ENCODE assay signal across 18 mouse cellular contexts in the genomic region with DNA sequence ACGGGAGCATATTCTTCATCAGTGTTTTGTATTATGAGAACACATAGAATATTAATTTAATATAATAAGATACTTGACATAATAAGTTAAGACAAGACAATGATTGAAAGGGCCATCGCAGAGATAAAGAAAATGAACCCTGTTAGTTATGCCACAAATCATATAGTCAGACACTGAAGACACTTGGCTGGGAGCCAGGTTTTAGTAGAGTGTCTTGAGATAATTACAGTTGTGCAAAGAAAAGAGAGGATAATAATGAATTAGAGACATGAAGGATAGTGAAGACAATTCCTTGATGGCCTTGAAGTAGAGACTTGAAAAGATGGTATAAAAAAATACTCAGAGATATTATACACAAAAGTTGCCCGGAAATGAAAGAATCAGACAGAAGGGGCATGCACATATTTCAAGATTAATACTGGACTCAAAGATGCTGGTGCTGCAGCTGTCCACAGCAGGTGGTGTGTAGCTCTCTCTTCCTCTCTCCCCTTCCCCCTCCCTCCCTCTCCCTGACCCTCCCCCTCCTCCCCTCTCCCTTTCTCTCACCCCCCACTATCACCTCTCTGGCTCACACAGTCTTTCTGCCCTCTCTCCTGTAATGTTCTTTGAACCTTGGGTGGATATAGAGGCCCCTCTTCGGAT. TPM values are rescaled to one million over a fixed set of nuclear protein-coding genes. Genes with fewer than 3 reads are reported as not detected.
DNase-seq lines count a peak whose midpoint lies in the region; ATAC-seq and TF ChIP-seq lines count a peak whose summit lies in the region.
"Had no signal": no experiment of that assay in that cellular context is flagged by ENCODE, and none has a peak within 500 bp of the region (broad histone marks: within the 10 kb centered on the region; RNA-seq: fewer than 3 reads in every experiment).

No protein-coding gene starts in this region.

- H3K79me2 ChIP-seq in myocyte (ENCODE audit: control insufficient read depth, insufficient read depth): no peaks in the 10 kb centered on the region

- no peak for ATAC-seq in heart, embryonic 13.5 days (ENCODE audit: extremely low read depth, insufficient number of reproducible peaks, low FRiP score, low TSS enrichment)
- ATAC-seq in midbrain, embryonic 13.5 days: no peak
- no peak for ATAC-seq in midbrain, embryonic 11.5 days (ENCODE audit: low FRiP score)
- ATAC-seq in forebrain, embryonic 16.5 days: 0 out of 2 replicates have a peak, but pooled peaks have one; percentile 36

- intact Hi-C loops in heart, postnatal 36 days (cut with DNase I): no loop called here

- H3K27me3 ChIP-seq in heart, embryonic 13.5 days (replicated peaks): no peaks in the 10 kb centered on the region
- no peaks in the 10 kb centered on the region for H3K27me3 ChIP-seq in midbrain, embryonic 13.5 days
- no peaks in the 10 kb centered on the region for H3K27me3 ChIP-seq in midbrain, embryonic 11.5 days (ENCODE audit: control insufficient read depth, insufficient read depth, low read length)
- no peaks in the 10 kb centered on the region for H3K27me3 ChIP-seq in forebrain, embryonic 16.5 days (replicated peaks; ENCODE audit: control insufficient read depth, insufficient read depth, low read length)
- no peaks in the 10 kb centered on the region for H3K27me3 ChIP-seq in myocyte (ENCODE audit: control insufficient read depth, insufficient read depth, insufficient read length)
- H3K27me3 ChIP-seq: liver, embryonic 13.5 days; megakaryocyte, embryonic 14.5 days had no signal

- H3K9me3 ChIP-seq in heart, embryonic 13.5 days: no peaks in the 10 kb centered on the region
- no peaks in the 10 kb centered on the region for H3K9me3 ChIP-seq in midbrain, embryonic 13.5 days
- H3K9me3 ChIP-seq in midbrain, embryonic 11.5 days (ENCODE audit: control insufficient read depth, low read length): no peaks in the 10 kb centered on the region
- H3K9me3 ChIP-seq in forebrain, embryonic 16.5 days (ENCODE audit: control insufficient read depth, low read length): no peaks in the 10 kb centered on the region
- H3K9me3 ChIP-seq: G1E; liver, embryonic 13.5 days; megakaryocyte, embryonic 14.5 days had no signal

- H3K4me1 ChIP-seq in heart, embryonic 13.5 days: peaks cover 15% of the 10 kb centered on the region; the same call in 1 of the 2 replicates
- peaks cover 12% of the 10 kb centered on the region; the same call in 1 of the 2 replicates for H3K4me1 ChIP-seq in midbrain, embryonic 13.5 days (replicated peaks)
- no peaks in the 10 kb centered on the region for H3K4me1 ChIP-seq in midbrain, embryonic 11.5 days (ENCODE audit: control insufficient read depth, insufficient read depth, low read length)
- H3K4me1 ChIP-seq in forebrain, embryonic 16.5 days (replicated peaks; ENCODE audit: control insufficient read depth, insufficient read depth, low read length): no peaks in the 10 kb centered on the region
- H3K4me1 ChIP-seq: liver, embryonic 13.5 days; megakaryocyte, embryonic 14.5 days had no signal

- H3K36me3 ChIP-seq in heart, embryonic 13.5 days: no peaks in the 10 kb centered on the region
- H3K36me3 ChIP-seq in midbrain, embryonic 13.5 days: no peaks in the 10 kb centered on the region
- H3K36me3 ChIP-seq in midbrain, embryonic 11.5 days (ENCODE audit: control insufficient read depth, insufficient read depth, low read length): no peaks in the 10 kb centered on the region
- H3K36me3 ChIP-seq in forebrain, embryonic 16.5 days (ENCODE audit: control insufficient read depth, insufficient read depth): no peaks in the 10 kb centered on the region
- no peaks in the 10 kb centered on the region for H3K36me3 ChIP-seq in myocyte (ENCODE audit: control insufficient read depth, insufficient read depth)
- H3K36me3 ChIP-seq: G1E; liver, embryonic 13.5 days had no signal

- H3K9ac ChIP-seq in heart, embryonic 13.5 days: no peak overlapping the region
- H3K9ac ChIP-seq in midbrain, embryonic 13.5 days (replicated peaks): no peak overlapping the region
- no peak overlapping the region for H3K9ac ChIP-seq in midbrain, embryonic 11.5 days (ENCODE audit: low read length)
- no peak overlapping the region for H3K9ac ChIP-seq in forebrain, embryonic 16.5 days (replicated peaks; ENCODE audit: low read depth, low read length)
- H3K9ac ChIP-seq: liver, embryonic 13.5 days had no signal

- H3K4me3 ChIP-seq in heart, embryonic 13.5 days: no peak overlapping the region
- H3K4me3 ChIP-seq in midbrain, embryonic 13.5 days (replicated peaks): no peak overlapping the region
- H3K4me3 ChIP-seq in midbrain, embryonic 11.5 days (ENCODE audit: low read depth, low read length): no peak overlapping the region
- no peak overlapping the region for H3K4me3 ChIP-seq in forebrain, embryonic 16.5 days (replicated peaks; ENCODE audit: low read length)
- no peak overlapping the region for H3K4me3 ChIP-seq in myocyte
- H3K4me3 ChIP-seq: liver, embryonic 13.5 days; megakaryocyte, embryonic 14.5 days had no signal

- H3K4me2 ChIP-seq in heart, embryonic 13.5 days: no peak overlapping the region
- H3K4me2 ChIP-seq in midbrain, embryonic 13.5 days (replicated peaks): no peak overlapping the region
- no peak overlapping the region for H3K4me2 ChIP-seq in midbrain, embryonic 11.5 days
- no peak overlapping the region for H3K4me2 ChIP-seq in forebrain, embryonic 16.5 days (ENCODE audit: low read length)
- peak overlapping the region; percentile 44 for H3K4me2 ChIP-seq in myocyte (ENCODE audit: low read depth)
- H3K4me2 ChIP-seq: liver, embryonic 13.5 days had no signal

- DNase-seq in heart, postnatal 36 days: no peak
- no peak for DNase-seq in midbrain, embryonic 11.5 days (ENCODE audit: low spot score, missing footprints)
- DNase-seq in frontal cortex, adult 2 months (ENCODE audit: extremely low spot score in 1 of 2, low spot score in 1 of 2): no peak
- no peak for DNase-seq in liver
- DNase-seq: adrenal gland, adult 8-10 months; gastrocnemius, postnatal 25 days; heart, postnatal 14 days; kidney, adult 2 months; kidney, postnatal 4 days; layer of hippocampus, postnatal 36 days; liver, embryonic 13.5 days; lung, postnatal 10 days had no signal

- no peak overlapping the region for H3ac ChIP-seq in myocyte (ENCODE audit: control insufficient read depth, insufficient read length)

- 63% methylated on average over 4 of the region's 4 CpGs for WGBS in heart, embryonic 13.5 days
- 51% methylated on average over 4 of the region's 4 CpGs for WGBS in midbrain, embryonic 13.5 days
- 73% methylated on average over 4 of the region's 4 CpGs for WGBS in midbrain, embryonic 11.5 days
- WGBS in forebrain, embryonic 16.5 days: 32% methylated on average over 4 of the region's 4 CpGs

- 0 out of 2 replicates have a peak overlapping the region, but pooled peaks have one; percentile 8 for H3K27ac ChIP-seq in heart, embryonic 13.5 days (replicated peaks)
- H3K27ac ChIP-seq in midbrain, embryonic 13.5 days: peak overlapping the region; percentile 44; the same call in 1 of the 2 replicates
- H3K27ac ChIP-seq in midbrain, embryonic 11.5 days (ENCODE audit: low read depth, low read length): no peak overlapping the region
- no peak overlapping the region; the same call in 1 of the 2 replicates for H3K27ac ChIP-seq in forebrain, embryonic 16.5 days (ENCODE audit: low read length)
- H3K27ac ChIP-seq: liver, embryonic 13.5 days had no signal

- no peak for TF ChIP-seq POLR2A in myocyte (IDR thresholded peaks at IDR 0.05; ENCODE audit: insufficient read length, low read depth)

TF ChIP-seq in myocyte, 11 proteins besides CTCF, POLR2A, EP300 and RAD21:
- TF ChIP-seq MAX (IDR thresholded peaks at IDR 0.05; ENCODE audit: low read depth) (no peak), MYOD1 (IDR thresholded peaks at IDR 0.05; ENCODE audit: control insufficient read depth in 1 of 3, insufficient read length in 2 of 3, low read depth in 2 of 3) (peak; percentile 63 to 97 (median 91)), TCF12 (IDR thresholded peaks at IDR 0.05; ENCODE audit: insufficient read depth, poor library complexity, severe bottlenecking) (peak; percentile 84), E2F4 (IDR thresholded peaks at IDR 0.05; ENCODE audit: insufficient read depth) (no peak), CEBPB (IDR thresholded peaks at IDR 0.05; ENCODE audit: insufficient read depth, poor library complexity, severe bottlenecking) (no peak), TCF3 (IDR thresholded peaks at IDR 0.05; ENCODE audit: insufficient read length, low read depth) (peak; percentile 82), MYOG (IDR thresholded peaks at IDR 0.05; ENCODE audit: control insufficient read depth in 1 of 3, insufficient read depth in 1 of 3, insufficient read length in 2 of 3, low read depth in 2 of 3) (peak in 2 of 3 experiments; percentile 43 to 68), REST (IDR thresholded peaks at IDR 0.05; ENCODE audit: insufficient read depth, insufficient read length) (no peak)

RNA-seq across cellular contexts. Expression of gene Cdv3, which starts 42.6 kb away (rescaled TPM):
- 87.5 and 92.2 TPM in 2 replicates for polyA plus RNA-seq in heart, embryonic 13.5 days (2015; fragmentation: Nextera tagmentation; extraction: Ambion mirVana)
- 100 to 1,000 TPM; 120 to 123 TPM for total RNA-seq in heart, postnatal 36 days (2021)
- polyA plus RNA-seq in midbrain, embryonic 13.5 days (2015; fragmentation: Nextera tagmentation; extraction: Ambion mirVana): 85.2 and 105 TPM in 2 replicates
- polyA plus RNA-seq in midbrain, embryonic 11.5 days (2014; fragmentation: Nextera tagmentation; extraction: Ambion mirVana): 139 and 144 TPM in 2 replicates
- polyA plus RNA-seq in forebrain, embryonic 16.5 days (2015; fragmentation: Nextera tagmentation; extraction: Ambion mirVana): 82.8 and 113 TPM in 2 replicates
- 92.9 TPM for polyA plus RNA-seq in myocyte (2012; fragmentation: generic; extraction: Trizol)
- polyA plus RNA-seq in frontal cortex, adult 2 months (2012; rRNA removed): 53.9 TPM in 2 replicates

Comparison
In these comparisons a context has a peak if more than half of its experiments do, and no peak if none do; other contexts are left out.
1. H3K27ac ChIP-seq: peak in heart, embryonic 13.5 days (single experiment) and midbrain, embryonic 13.5 days (single experiment); none in midbrain, embryonic 11.5 days (single experiment) and forebrain, embryonic 16.5 days (single experiment).